Mouse (Mus musculus) megakaryocyte, embryonic 14.5 days (primary cell): ENCODE results near the gene Rnf213.

ENCODE experiments used
- FLI1 ChIP-seq: IDR thresholded peaks from 2 replicates; pipeline ENCODE4 v1.6.1; 2012; ENCODE audit warnings: low read length, inconsistent platforms, mixed read lengths
- GATA1 ChIP-seq: IDR thresholded peaks from 3 replicates; pipeline ENCODE4 v1.6.1; 2012; ENCODE audit warnings: mixed read lengths, low read length, inconsistent platforms, borderline replicate concordance

- TF ChIP-seq GATA1 (no peak), FLI1 (no peak)
Measured at GRCm38 (mm10) chr11:119389851-119390270, 3.0 kb upstream of the Rnf213 start.
